Mouse (Mus musculus): ENCODE measurements at regions not wholly inside any gene's neighbourhood (a gene's known extent, or its start where the extent isn't known, plus 50 kb on each side); places are given as distances from the start of the nearest gene placed in this dataset.

- H3K27me3 ChIP-seq (ENCODE audit: control insufficient read depth, insufficient read depth, low read length) = no peaks in the 10 kb centered on the region
- DNase-seq (ENCODE audit: low spot score) (no peak), ATAC-seq (ENCODE audit: insufficient read depth, low FRiP score, low TSS enrichment) (no peak)
- no peak overlapping the region for H3K4me2 ChIP-seq (ENCODE audit: low read depth)
- H3K36me3 ChIP-seq (ENCODE audit: control insufficient read depth, insufficient read depth, low read length) = no peaks in the 10 kb centered on the region
- H3K27ac ChIP-seq (ENCODE audit: low read depth, low read length) = no peak overlapping the region
- no peak overlapping the region for H3K4me3 ChIP-seq (ENCODE audit: low read depth, low read length)
- H3K9ac ChIP-seq (ENCODE audit: low read length) = no peak overlapping the region
- H3K9me3 ChIP-seq (ENCODE audit: control insufficient read depth, low read length) = no peaks in the 10 kb centered on the region
- H3K4me1 ChIP-seq (ENCODE audit: control insufficient read depth, insufficient read depth, low read length) = no peaks in the 10 kb centered on the region
- WGBS = 77% methylated on average over 3 of the region's 3 CpGs
These were observed 50.8 kb upstream of the Rpl10-ps3 start for GRCm38 (mm10) chr9:50395543-50395942.

GRCm38 (mm10) chr9:50396051-50396450, 51.3 kb upstream of the Rpl10-ps3 start:
- no peaks in the 10 kb centered on the region for H3K9me3 ChIP-seq (ENCODE audit: control insufficient read depth, low read length)
- WGBS = 67% methylated on average over 7 of the region's 7 CpGs
- H3K36me3 ChIP-seq (ENCODE audit: control insufficient read depth, insufficient read depth, low read length) = no peaks in the 10 kb centered on the region

GRCm38 (mm10) chr9:50408396-50408795, 63.6 kb upstream of the Rpl10-ps3 start:
- no peaks in the 10 kb centered on the region for H3K27me3 ChIP-seq (ENCODE audit: control insufficient read depth, insufficient read depth, low read length)
- no peaks in the 10 kb centered on the region for H3K4me1 ChIP-seq (ENCODE audit: control insufficient read depth, insufficient read depth, low read length)
- DNase-seq (ENCODE audit: low spot score) = no peak
- H3K36me3 ChIP-seq (ENCODE audit: control insufficient read depth, insufficient read depth, low read length) = no peaks in the 10 kb centered on the region
- 84% methylated on average over 4 of the region's 4 CpGs for WGBS
- no peak for ATAC-seq (ENCODE audit: insufficient read depth, low FRiP score, low TSS enrichment)
- no peak overlapping the region for H3K27ac ChIP-seq (ENCODE audit: low read depth, low read length)
- no peak overlapping the region for H3K4me2 ChIP-seq (ENCODE audit: low read depth)
- H3K9me3 ChIP-seq (ENCODE audit: control insufficient read depth, low read length) = no peaks in the 10 kb centered on the region
- H3K4me3 ChIP-seq (ENCODE audit: low read depth, low read length) = no peak overlapping the region
- no peak overlapping the region for H3K9ac ChIP-seq (ENCODE audit: low read length)

More at GRCm38 (mm10) chr9:50396051-50396450, 51.3 kb upstream of the Rpl10-ps3 start:
- Histone ChIP-seq H3K9ac (ENCODE audit: low read length) (no peak overlapping the region), H3K4me2 (ENCODE audit: low read depth) (no peak overlapping the region), H3K27me3 (ENCODE audit: control insufficient read depth, insufficient read depth, low read length) (no peaks in the 10 kb centered on the region), H3K27ac (ENCODE audit: low read depth, low read length) (no peak overlapping the region), H3K4me3 (ENCODE audit: low read depth, low read length) (no peak overlapping the region), H3K4me1 (ENCODE audit: control insufficient read depth, insufficient read depth, low read length) (no peaks in the 10 kb centered on the region)
- DNase-seq (ENCODE audit: low spot score) = no peak
- ATAC-seq (ENCODE audit: insufficient read depth, low FRiP score, low TSS enrichment) = no peak

- WGBS = 73% methylated on average over 4 of the region's 4 CpGs
- Histone ChIP-seq H3K27me3 (ENCODE audit: control insufficient read depth, insufficient read depth, low read length) (no peaks in the 10 kb centered on the region), H3K4me3 (ENCODE audit: low read depth, low read length) (no peak overlapping the region), H3K9ac (ENCODE audit: low read length) (no peak overlapping the region), H3K4me1 (ENCODE audit: control insufficient read depth, insufficient read depth, low read length) (no peaks in the 10 kb centered on the region), H3K27ac (ENCODE audit: low read depth, low read length) (no peak overlapping the region), H3K9me3 (ENCODE audit: control insufficient read depth, low read length) (no peaks in the 10 kb centered on the region), H3K36me3 (ENCODE audit: control insufficient read depth, insufficient read depth, low read length) (no peaks in the 10 kb centered on the region), H3K4me2 (ENCODE audit: low read depth) (no peak overlapping the region)
- DNase-seq (ENCODE audit: low spot score) (no peak), ATAC-seq (ENCODE audit: insufficient read depth, low FRiP score, low TSS enrichment) (no peak)
These were observed 64.1 kb upstream of the Rpl10-ps3 start for GRCm38 (mm10) chr9:50408845-50409244.

- H3K4me1 ChIP-seq (ENCODE audit: control insufficient read depth, insufficient read depth, low read length) = no peaks in the 10 kb centered on the region
- no peaks in the 10 kb centered on the region for H3K36me3 ChIP-seq (ENCODE audit: control insufficient read depth, insufficient read depth, low read length)
- no peak overlapping the region for H3K9ac ChIP-seq (ENCODE audit: low read length)
- DNase-seq (ENCODE audit: low spot score) (no peak), ATAC-seq (ENCODE audit: insufficient read depth, low FRiP score, low TSS enrichment) (no peak)
- no peak overlapping the region for H3K4me3 ChIP-seq (ENCODE audit: low read depth, low read length)
- no peaks in the 10 kb centered on the region for H3K27me3 ChIP-seq (ENCODE audit: control insufficient read depth, insufficient read depth, low read length)
- no peaks in the 10 kb centered on the region for H3K9me3 ChIP-seq (ENCODE audit: control insufficient read depth, low read length)
- WGBS = 86% methylated on average over 8 of the region's 8 CpGs
- no peak overlapping the region for H3K4me2 ChIP-seq (ENCODE audit: low read depth)
- H3K27ac ChIP-seq (ENCODE audit: low read depth, low read length) = no peak overlapping the region
These were observed 68.2 kb upstream of the Rpl10-ps3 start for GRCm38 (mm10) chr9:50412986-50413385.

GRCm38 (mm10) chr9:50413514-50414335, 69.0 kb upstream of the Rpl10-ps3 start:
- DNase-seq (ENCODE audit: low spot score) = no peak
- WGBS = 91% methylated on average over 9 of the region's 9 CpGs
- ATAC-seq (ENCODE audit: insufficient read depth, low FRiP score, low TSS enrichment) = no peak
- H3K9me3 ChIP-seq (ENCODE audit: control insufficient read depth, low read length) = no peaks in the 10 kb centered on the region
- H3K4me1 ChIP-seq (ENCODE audit: control insufficient read depth, insufficient read depth, low read length) = no peaks in the 10 kb centered on the region
- no peak overlapping the region for H3K4me3 ChIP-seq (ENCODE audit: low read depth, low read length)
- no peak overlapping the region for H3K27ac ChIP-seq (ENCODE audit: low read depth, low read length)
- H3K27me3 ChIP-seq (ENCODE audit: control insufficient read depth, insufficient read depth, low read length) = no peaks in the 10 kb centered on the region
- no peak overlapping the region for H3K9ac ChIP-seq (ENCODE audit: low read length)
- no peak overlapping the region for H3K4me2 ChIP-seq (ENCODE audit: low read depth)
- H3K36me3 ChIP-seq (ENCODE audit: control insufficient read depth, insufficient read depth, low read length) = no peaks in the 10 kb centered on the region

GRCm38 (mm10) chr9:50414796-50415340, 70.1 kb upstream of the Rpl10-ps3 start:
- DNase-seq (ENCODE audit: low spot score) (no peak), ATAC-seq (ENCODE audit: insufficient read depth, low FRiP score, low TSS enrichment) (no peak)
- WGBS = 68% methylated on average over 6 of the region's 6 CpGs
- H3K9me3 ChIP-seq (ENCODE audit: control insufficient read depth, low read length) = no peaks in the 10 kb centered on the region
- no peaks in the 10 kb centered on the region for H3K4me1 ChIP-seq (ENCODE audit: control insufficient read depth, insufficient read depth, low read length)
- H3K4me3 ChIP-seq (ENCODE audit: low read depth, low read length) = no peak overlapping the region
- H3K36me3 ChIP-seq (ENCODE audit: control insufficient read depth, insufficient read depth, low read length) = no peaks in the 10 kb centered on the region
- H3K27ac ChIP-seq (ENCODE audit: low read depth, low read length) = no peak overlapping the region
- H3K9ac ChIP-seq (ENCODE audit: low read length) = no peak overlapping the region
- H3K4me2 ChIP-seq (ENCODE audit: low read depth) = no peak overlapping the region
- no peaks in the 10 kb centered on the region for H3K27me3 ChIP-seq (ENCODE audit: control insufficient read depth, insufficient read depth, low read length)

- Histone ChIP-seq H3K27me3 (ENCODE audit: control insufficient read depth, insufficient read depth, low read length) (no peaks in the 10 kb centered on the region), H3K4me1 (ENCODE audit: control insufficient read depth, insufficient read depth, low read length) (no peaks in the 10 kb centered on the region), H3K4me3 (ENCODE audit: low read depth, low read length) (no peak overlapping the region), H3K4me2 (ENCODE audit: low read depth) (no peak overlapping the region), H3K9me3 (ENCODE audit: control insufficient read depth, low read length) (no peaks in the 10 kb centered on the region), H3K9ac (ENCODE audit: low read length) (no peak overlapping the region), H3K27ac (ENCODE audit: low read depth, low read length) (no peak overlapping the region), H3K36me3 (ENCODE audit: control insufficient read depth, insufficient read depth, low read length) (no peaks in the 10 kb centered on the region)
- WGBS = 83% methylated on average over 3 of the region's 3 CpGs
- ATAC-seq (ENCODE audit: insufficient read depth, low FRiP score, low TSS enrichment) = no peak
- DNase-seq (ENCODE audit: low spot score) = no peak
These were observed 71.9 kb upstream of the Rpl10-ps3 start for GRCm38 (mm10) chr9:50416677-50417076.

- WGBS = 97% methylated on average over 2 of the region's 2 CpGs
- H3K4me1 ChIP-seq (ENCODE audit: control insufficient read depth, insufficient read depth, low read length) = no peaks in the 10 kb centered on the region
- ATAC-seq (ENCODE audit: insufficient read depth, low FRiP score, low TSS enrichment) = no peak
- H3K27me3 ChIP-seq (ENCODE audit: control insufficient read depth, insufficient read depth, low read length) = no peaks in the 10 kb centered on the region
- H3K4me2 ChIP-seq (ENCODE audit: low read depth) = no peak overlapping the region
- no peak for DNase-seq (ENCODE audit: low spot score)
- H3K9me3 ChIP-seq (ENCODE audit: control insufficient read depth, low read length) = no peaks in the 10 kb centered on the region
- H3K4me3 ChIP-seq (ENCODE audit: low read depth, low read length) = no peak overlapping the region
- H3K36me3 ChIP-seq (ENCODE audit: control insufficient read depth, insufficient read depth, low read length) = no peaks in the 10 kb centered on the region
- no peak overlapping the region for H3K27ac ChIP-seq (ENCODE audit: low read depth, low read length)
- H3K9ac ChIP-seq (ENCODE audit: low read length) = no peak overlapping the region
These were observed 73.3 kb upstream of the Plet1 start for GRCm38 (mm10) chr9:50421061-50421460.

All from neural tube, embryonic 11.5 days (tissue).